Mouse (Mus musculus): ENCODE data around the gene Erich6b. TPM values are rescaled to one million over a fixed set of nuclear protein-coding genes. Genes with fewer than 3 reads are reported as not detected.

Gene Erich6b
- polyA plus RNA-seq, 1 experiment from 2014 or later, result not detected

- no peak overlapping the region for H3K4me3 ChIP-seq (replicated peaks)
- no peaks in the 10 kb centered on the region for H3K9me3 ChIP-seq (replicated peaks)
- H3K27ac ChIP-seq, result no peak overlapping the region
- 50% methylated on average over 9 of the region's 9 CpGs for WGBS (ENCODE audit: insufficient replicate concordance)
- ATAC-seq (ENCODE audit: low read depth) (no peak), DNase-seq (no peak)
- H3K36me3 ChIP-seq, result no peaks in the 10 kb centered on the region
- H3K27me3 ChIP-seq, result no peaks in the 10 kb centered on the region
- no peaks in the 10 kb centered on the region for H3K4me1 ChIP-seq (replicated peaks)
- H3K9ac ChIP-seq, result no peak overlapping the region
- no peak overlapping the region for H3K4me2 ChIP-seq
Measured at GRCm38 (mm10) chr14:75646060-75646459, 4.0 kb downstream of the Erich6b start.

- no peak for DNase-seq
Measured at GRCm38 (mm10) chr14:75646968-75647829, 5.1 kb downstream of the Erich6b start.

DNA sequence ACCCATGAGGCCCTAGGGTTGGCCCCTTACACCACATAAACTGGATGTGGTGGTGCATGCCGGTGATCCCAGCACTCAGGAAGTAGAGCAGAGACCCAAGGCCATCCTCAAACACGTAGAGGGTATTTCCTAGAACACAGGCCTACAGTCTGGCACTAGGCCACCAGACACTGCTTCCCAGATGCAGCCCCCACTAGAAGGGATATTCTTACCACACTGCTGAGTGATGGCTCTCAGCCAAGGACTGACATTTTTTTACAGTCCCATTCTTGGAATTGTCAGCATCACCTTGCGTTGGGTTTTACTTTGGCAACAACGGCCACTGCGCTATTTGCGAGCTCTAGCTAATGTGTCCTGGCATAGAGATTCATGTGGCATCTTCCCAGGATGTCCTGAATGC is 18.9 kb downstream of the Erich6b start:
- WGBS (ENCODE audit: insufficient replicate concordance), result 80% methylated on average over 6 of the region's 6 CpGs
- no peaks in the 10 kb centered on the region; the same call in 1 of the 2 replicates for H3K4me1 ChIP-seq (replicated peaks)
- H3K4me3 ChIP-seq (replicated peaks), result no peak overlapping the region
- H3K4me2 ChIP-seq, result no peak overlapping the region
- no peak for DNase-seq
- no peak overlapping the region for H3K9ac ChIP-seq
- H3K36me3 ChIP-seq, result no peaks in the 10 kb centered on the region
- no peak for ATAC-seq (ENCODE audit: low read depth)
- H3K27ac ChIP-seq, result no peak overlapping the region
- no peaks in the 10 kb centered on the region for H3K27me3 ChIP-seq
- H3K9me3 ChIP-seq (replicated peaks), result no peaks in the 10 kb centered on the region

More at GRCm38 (mm10) chr14:75646968-75647829, 5.1 kb downstream of the Erich6b start:
- no peak overlapping the region for H3K4me2 ChIP-seq
- no peaks in the 10 kb centered on the region for H3K4me1 ChIP-seq (replicated peaks)
- 68% methylated on average over 20 of the region's 20 CpGs for WGBS (ENCODE audit: insufficient replicate concordance)
- no peaks in the 10 kb centered on the region for H3K27me3 ChIP-seq
- no peaks in the 10 kb centered on the region for H3K9me3 ChIP-seq (replicated peaks)
- ATAC-seq (ENCODE audit: low read depth), result no peak
- no peak overlapping the region for H3K27ac ChIP-seq
- H3K4me3 ChIP-seq (replicated peaks), result no peak overlapping the region
- H3K9ac ChIP-seq, result no peak overlapping the region
- no peaks in the 10 kb centered on the region for H3K36me3 ChIP-seq

- ATAC-seq (ENCODE audit: low read depth), result no peak
- H3K4me1 ChIP-seq (replicated peaks), result no peaks in the 10 kb centered on the region; the same call in 1 of the 2 replicates
- no peak overlapping the region for H3K9ac ChIP-seq
- no peaks in the 10 kb centered on the region for H3K36me3 ChIP-seq
- H3K27me3 ChIP-seq, result no peaks in the 10 kb centered on the region
- no peak overlapping the region for H3K4me3 ChIP-seq (replicated peaks)
- DNase-seq, result no peak
- H3K27ac ChIP-seq, result no peak overlapping the region
- H3K4me2 ChIP-seq, result no peak overlapping the region
- 74% methylated on average over 8 of the region's 8 CpGs for WGBS (ENCODE audit: insufficient replicate concordance)
- H3K9me3 ChIP-seq (replicated peaks), result no peaks in the 10 kb centered on the region
Measured at GRCm38 (mm10) chr14:75661548-75661947, 19.5 kb downstream of the Erich6b start.

DNA sequence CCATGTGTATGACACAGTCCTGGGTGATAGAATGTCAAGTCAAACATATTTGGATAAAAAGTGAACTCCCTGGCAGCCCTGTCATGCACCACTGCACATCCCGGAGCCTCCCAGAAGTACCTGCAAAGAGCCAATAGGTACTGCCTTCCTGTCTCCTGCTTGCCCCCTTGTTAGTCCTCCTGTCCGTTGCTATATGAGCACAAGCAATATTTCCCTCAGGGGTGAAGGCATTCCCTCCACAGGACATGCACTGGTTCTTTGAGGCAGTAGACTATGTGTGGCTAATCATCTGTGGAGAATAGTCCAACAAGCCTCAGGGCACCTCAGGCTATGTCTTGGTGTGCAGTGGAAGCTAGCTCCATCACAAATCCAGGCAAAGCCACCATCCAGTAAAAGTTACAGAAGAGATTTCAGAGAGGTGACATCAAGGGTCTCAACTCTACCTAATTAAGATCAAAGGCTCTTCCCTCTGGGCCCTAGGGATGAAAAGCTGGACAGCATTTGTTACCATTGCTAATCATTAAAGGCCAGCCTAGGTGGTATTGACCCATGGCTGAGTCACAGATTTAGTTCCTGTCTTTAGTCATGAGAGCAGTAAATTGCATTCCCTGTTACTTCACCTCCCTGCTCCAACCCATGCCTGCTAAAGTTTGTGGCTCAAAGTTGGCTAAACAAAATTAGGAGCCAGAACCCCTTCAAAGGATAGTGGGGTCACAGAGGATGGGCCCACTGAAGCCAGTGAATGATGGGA is 23.5 kb downstream of the Erich6b start:
- no peak overlapping the region for H3K9ac ChIP-seq
- H3K9me3 ChIP-seq (replicated peaks), result no peaks in the 10 kb centered on the region
- no peaks in the 10 kb centered on the region; the same call in 1 of the 2 replicates for H3K4me1 ChIP-seq (replicated peaks)
- WGBS (ENCODE audit: insufficient replicate concordance), result 66% methylated on average over 2 of the region's 2 CpGs
- H3K4me2 ChIP-seq, result no peak overlapping the region
- H3K36me3 ChIP-seq, result no peaks in the 10 kb centered on the region
- ATAC-seq (ENCODE audit: low read depth) (no peak), DNase-seq (no peak)
- no peak overlapping the region for H3K27ac ChIP-seq
- no peaks in the 10 kb centered on the region for H3K27me3 ChIP-seq
- no peak overlapping the region for H3K4me3 ChIP-seq (replicated peaks)

GRCm38 (mm10) chr14:75669085-75669645 is 27.1 kb downstream of the Erich6b start:
- H3K27ac ChIP-seq, result no peak overlapping the region
- no peak overlapping the region for H3K4me3 ChIP-seq (replicated peaks)
- H3K9me3 ChIP-seq (replicated peaks), result no peaks in the 10 kb centered on the region
- H3K9ac ChIP-seq, result no peak overlapping the region
- H3K27me3 ChIP-seq, result no peaks in the 10 kb centered on the region
- ATAC-seq (ENCODE audit: low read depth), result no peak
- no peak overlapping the region for H3K4me2 ChIP-seq
- no peaks in the 10 kb centered on the region for H3K36me3 ChIP-seq
- WGBS (ENCODE audit: insufficient replicate concordance), result 54% methylated on average over 1 of the region's 1 CpGs
- no peak for DNase-seq
- no peaks in the 10 kb centered on the region; the same call in 1 of the 2 replicates for H3K4me1 ChIP-seq (replicated peaks)

DNA sequence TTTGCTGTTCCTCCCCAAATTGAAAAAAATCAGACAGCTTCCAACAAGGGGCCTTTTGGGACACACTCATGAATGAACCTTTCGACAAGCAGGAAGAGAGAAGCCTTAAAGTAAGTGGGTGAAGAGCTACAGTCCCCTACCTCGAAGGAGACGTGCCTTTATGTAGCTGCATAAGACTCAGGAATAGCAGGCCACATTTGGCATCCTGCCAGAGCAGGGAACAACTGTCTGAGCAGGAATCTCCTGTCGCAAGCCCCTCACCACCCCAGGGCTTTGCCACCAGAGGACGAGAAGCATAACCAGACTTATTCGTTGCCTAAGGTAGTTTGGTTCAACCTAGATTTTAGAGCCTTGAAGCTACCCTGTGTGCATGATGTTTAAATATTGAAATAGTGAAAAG is 34.3 kb downstream of the Erich6b start:
- H3K4me2 ChIP-seq, result no peak overlapping the region
- no peak overlapping the region for H3K27ac ChIP-seq
- no peaks in the 10 kb centered on the region for H3K9me3 ChIP-seq (replicated peaks)
- H3K4me3 ChIP-seq (replicated peaks), result no peak overlapping the region
- 60% methylated on average over 6 of the region's 6 CpGs for WGBS (ENCODE audit: insufficient replicate concordance)
- no peaks in the 10 kb centered on the region for H3K36me3 ChIP-seq
- no peaks in the 10 kb centered on the region for H3K27me3 ChIP-seq
- no peaks in the 10 kb centered on the region for H3K4me1 ChIP-seq (replicated peaks)
- no peak overlapping the region for H3K9ac ChIP-seq
- ATAC-seq (ENCODE audit: low read depth) (no peak), DNase-seq (no peak)

GRCm38 (mm10) chr14:75690428-75690827 is 48.4 kb downstream of the Erich6b start:
- Histone ChIP-seq H3K36me3 (no peaks in the 10 kb centered on the region), H3K4me1 (replicated peaks) (no peaks in the 10 kb centered on the region), H3K27ac (no peak overlapping the region), H3K27me3 (no peaks in the 10 kb centered on the region), H3K9ac (no peak overlapping the region), H3K4me2 (no peak overlapping the region), H3K9me3 (replicated peaks) (no peaks in the 10 kb centered on the region), H3K4me3 (replicated peaks) (no peak overlapping the region)
- no peak for DNase-seq
- no peak for ATAC-seq (ENCODE audit: low read depth)
- WGBS (ENCODE audit: insufficient replicate concordance), result 80% methylated on average over 2 of the region's 2 CpGs

DNA sequence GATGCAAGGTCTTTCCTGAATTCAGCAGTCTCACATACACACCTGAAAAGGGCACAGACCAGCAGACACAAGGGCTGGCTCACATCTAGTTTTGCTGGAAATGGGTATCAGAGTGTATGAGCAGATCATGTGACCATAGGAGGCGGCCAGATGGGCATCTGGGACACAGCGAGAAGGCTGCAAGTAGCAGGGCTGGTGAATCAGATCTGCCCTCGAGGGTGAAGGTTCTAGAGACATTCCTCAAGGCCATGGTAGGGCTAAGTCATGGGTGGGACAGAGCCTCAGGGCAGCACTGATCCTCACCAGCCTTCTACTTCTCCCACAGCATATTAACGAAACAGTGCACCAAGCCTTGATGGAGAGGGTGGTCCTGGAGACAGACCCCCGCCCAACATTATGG is 54.0 kb downstream of the Erich6b start:
- no peak for DNase-seq
- H3K27me3 ChIP-seq, result no peaks in the 10 kb centered on the region
- no peak overlapping the region for H3K4me3 ChIP-seq (replicated peaks)
- no peak overlapping the region for H3K27ac ChIP-seq
- no peaks in the 10 kb centered on the region for H3K9me3 ChIP-seq (replicated peaks)
- WGBS (ENCODE audit: insufficient replicate concordance), result 64% methylated on average over 5 of the region's 5 CpGs
- no peak overlapping the region for H3K9ac ChIP-seq
- ATAC-seq (ENCODE audit: low read depth), result no peak
- H3K4me1 ChIP-seq (replicated peaks), result no peaks in the 10 kb centered on the region
- peaks cover 2% of the 10 kb centered on the region for H3K36me3 ChIP-seq
- H3K4me2 ChIP-seq, result no peak overlapping the region

DNA sequence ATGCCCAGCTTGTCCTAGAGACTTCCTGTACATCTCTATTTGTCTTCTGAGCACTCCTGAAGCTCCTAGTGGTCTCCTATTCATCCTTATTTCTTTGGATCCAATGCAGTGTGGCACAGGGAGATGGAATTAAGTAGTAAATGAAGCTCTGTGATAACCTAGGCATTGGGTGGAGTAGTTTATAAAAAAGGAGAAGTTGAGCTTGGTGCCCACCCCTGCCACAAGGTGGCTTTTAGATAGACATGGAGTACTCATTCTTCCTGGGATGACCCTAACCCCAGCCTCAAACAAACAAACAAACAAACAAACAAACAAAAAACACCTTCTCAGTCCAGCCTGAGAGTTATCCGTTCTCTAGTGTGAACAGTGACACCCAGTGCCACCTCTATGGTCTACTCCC is 55.9 kb downstream of the Erich6b start:
- Histone ChIP-seq H3K27ac (no peak overlapping the region), H3K4me2 (no peak overlapping the region), H3K4me1 (replicated peaks) (no peaks in the 10 kb centered on the region), H3K9me3 (replicated peaks) (no peaks in the 10 kb centered on the region), H3K4me3 (replicated peaks) (no peak overlapping the region), H3K9ac (no peak overlapping the region), H3K36me3 (peaks cover 12% of the 10 kb centered on the region), H3K27me3 (no peaks in the 10 kb centered on the region)
- ATAC-seq (ENCODE audit: low read depth), result no peak
- WGBS (ENCODE audit: insufficient replicate concordance), result 65% methylated on average over 1 of the region's 1 CpGs
- no peak for DNase-seq

- 87% methylated on average over 4 of the region's 4 CpGs for WGBS (ENCODE audit: insufficient replicate concordance)
- DNase-seq, result no peak
- Histone ChIP-seq H3K4me2 (no peak overlapping the region), H3K27me3 (no peaks in the 10 kb centered on the region), H3K9me3 (replicated peaks) (no peaks in the 10 kb centered on the region), H3K4me3 (replicated peaks) (no peak overlapping the region), H3K27ac (no peak overlapping the region), H3K4me1 (replicated peaks) (no peaks in the 10 kb centered on the region), H3K36me3 (peaks cover 81% of the 10 kb centered on the region), H3K9ac (no peak overlapping the region)
- ATAC-seq (ENCODE audit: low read depth), result no peak
Measured at GRCm38 (mm10) chr14:75706647-75707046, 64.6 kb downstream of the Erich6b start.
